Mouse (Mus musculus) cortical plate, adult 2 months (tissue): ENCODE data around the gene Gstp1. TPM values are rescaled to one million over a fixed set of nuclear protein-coding genes. Genes with fewer than 3 reads are reported as not detected.
A peak's percentile ranks its signal among the peaks of the same experiment; 100 is the strongest.
"Not testable (repeated sequence)": the region's sequence is repeated elsewhere in the genome, so short reads cannot be mapped to it uniquely, and the experiment has no call there.

Experiments used
- H3K27ac ChIP-seq: fragments of 200-500 bp; 2 replicates; pipeline ENCODE4 v1.5.1; 2012; ENCODE audit warnings: low read length, control low read depth, inconsistent platforms; ENCODE audit not compliant: insufficient read depth
- H3K4me1 ChIP-seq: fragments of 200-500 bp; 2 replicates; pipeline ENCODE4 v1.6.1; 2011; ENCODE audit warnings: low read length; ENCODE audit not compliant: control insufficient read depth, insufficient read depth
- H3K4me3 ChIP-seq: fragments of 200-500 bp; 2 replicates; pipeline ENCODE4 v1.5.1; 2011; ENCODE audit warnings: mild to moderate bottlenecking, low read length, control low read depth; ENCODE audit not compliant: insufficient read depth
- CTCF ChIP-seq: fragments of 200-500 bp; IDR thresholded peaks from 2 replicates; pipeline ENCODE4 v1.5.1; 2011; ENCODE audit warnings: mild to moderate bottlenecking, control low read depth, low read length; ENCODE audit not compliant: insufficient read depth; ENCODE audit errors: extremely low read depth
- POLR2A ChIP-seq: fragments of 200-500 bp; IDR thresholded peaks from 2 replicates; pipeline ENCODE4 v1.6.1; 2011; ENCODE audit warnings: mild to moderate bottlenecking, low read length, control low read depth; ENCODE audit not compliant: insufficient read depth; ENCODE audit errors: extremely low read depth
- polyA plus RNA-seq: library from polyadenylated mRNA; depleted of rRNA; stranded (reverse); fragments of >200 nt; gene quantifications from 2 replicates; pipeline ENCODE4 v1.2.3, GENCODE M21; 2012

Gstp1 gene
- polyA plus RNA-seq, 1 experiment, result 557 TPM

DNA sequence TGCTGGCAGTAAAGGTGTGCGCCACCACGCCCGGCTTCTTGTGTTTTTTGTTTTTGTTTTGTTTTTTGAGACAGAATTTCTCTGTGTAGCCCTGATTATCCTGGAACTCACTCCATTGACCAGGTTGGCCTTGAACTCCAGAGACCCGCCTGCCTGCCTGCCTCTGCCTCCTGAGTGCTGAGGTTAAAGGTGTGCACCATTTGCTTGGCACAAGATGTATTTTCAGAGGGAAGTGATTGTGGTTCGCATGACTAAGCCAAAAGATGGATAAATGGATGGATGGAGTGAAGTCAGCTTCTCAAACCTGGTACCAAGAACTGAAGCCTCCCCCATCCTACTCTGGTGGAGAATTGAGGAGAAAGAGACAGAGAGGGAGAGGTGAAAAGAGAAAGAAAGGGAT is 16.8 kb upstream of the Gstp1 start:
- H3K27ac ChIP-seq, result no peak overlapping the region
- TF ChIP-seq POLR2A (no peak), CTCF (no peak)
- no peak overlapping the region for H3K4me3 ChIP-seq
- H3K4me1 ChIP-seq, result no peaks in the 10 kb centered on the region

DNA sequence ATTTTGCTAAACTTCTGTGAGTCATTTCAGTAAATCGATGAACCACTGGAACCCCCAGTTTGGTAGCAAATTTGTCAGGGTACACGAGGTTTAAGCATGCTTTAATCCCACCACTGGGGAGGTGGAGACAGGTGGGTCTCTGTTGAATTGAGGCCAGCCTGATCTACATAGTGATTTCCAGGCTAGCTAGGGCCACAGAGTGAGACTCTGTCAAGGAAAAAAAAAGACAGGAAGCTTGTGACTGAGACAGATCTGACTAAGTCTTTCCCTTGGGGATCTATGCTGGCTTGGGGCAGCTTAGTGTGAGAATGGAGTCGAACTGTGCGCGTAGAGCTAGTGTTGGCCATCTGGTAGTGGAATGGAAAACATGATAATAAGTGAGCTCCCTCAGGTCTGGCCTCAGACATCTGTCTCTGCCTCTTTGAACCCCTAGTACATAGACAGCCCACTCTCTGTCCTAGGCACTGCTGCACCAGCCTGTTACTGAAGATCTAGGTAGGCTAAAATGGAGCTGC is 14.8 kb upstream of the Gstp1 start:
- no peaks in the 10 kb centered on the region for H3K4me1 ChIP-seq
- no peak overlapping the region for H3K4me3 ChIP-seq
- no peak for TF ChIP-seq CTCF
- TF ChIP-seq POLR2A, result no peak
- no peak overlapping the region for H3K27ac ChIP-seq

DNA sequence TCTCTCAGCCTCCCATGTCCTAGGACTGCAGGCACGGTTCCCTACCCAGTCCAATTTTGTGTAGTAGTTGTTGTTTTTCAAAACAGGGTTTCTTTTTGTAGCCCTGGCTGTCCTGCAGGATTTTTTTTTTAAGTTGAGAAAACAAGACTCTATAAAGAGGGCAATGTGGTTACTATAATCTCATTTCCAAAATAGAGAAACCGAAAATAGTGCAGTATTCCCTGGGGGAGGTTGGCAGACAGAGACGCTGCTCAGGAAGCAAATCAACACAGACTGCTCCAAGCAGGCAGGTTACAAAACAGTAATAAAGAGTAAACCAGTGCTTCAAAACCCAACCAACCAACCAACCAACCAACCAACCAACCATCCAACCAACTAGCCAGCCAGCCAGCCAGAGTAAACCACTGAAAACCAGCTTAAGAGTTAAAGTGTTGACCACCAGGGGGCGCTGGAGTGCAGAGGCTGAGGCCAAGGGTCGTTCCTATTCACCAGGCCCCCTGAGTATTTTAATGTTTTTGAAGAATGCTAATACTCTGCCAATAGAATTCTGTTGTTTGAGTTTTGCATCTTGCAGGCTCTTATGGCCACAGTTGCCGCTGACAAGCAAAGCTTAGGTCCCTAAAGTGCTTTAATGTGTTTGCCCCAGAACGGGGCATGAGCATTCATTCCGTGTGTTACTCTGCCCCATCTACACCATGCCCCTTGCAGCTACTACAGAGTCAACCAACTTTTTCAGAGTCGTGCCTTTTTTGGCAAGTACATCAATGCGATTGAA is 14.1 kb upstream of the Gstp1 start:
- TF ChIP-seq POLR2A (no peak), CTCF (peak; percentile 56; the same call in 1 of the 2 replicates)
- no peak overlapping the region for H3K27ac ChIP-seq
- no peak overlapping the region for H3K4me3 ChIP-seq
- no peaks in the 10 kb centered on the region for H3K4me1 ChIP-seq

DNA sequence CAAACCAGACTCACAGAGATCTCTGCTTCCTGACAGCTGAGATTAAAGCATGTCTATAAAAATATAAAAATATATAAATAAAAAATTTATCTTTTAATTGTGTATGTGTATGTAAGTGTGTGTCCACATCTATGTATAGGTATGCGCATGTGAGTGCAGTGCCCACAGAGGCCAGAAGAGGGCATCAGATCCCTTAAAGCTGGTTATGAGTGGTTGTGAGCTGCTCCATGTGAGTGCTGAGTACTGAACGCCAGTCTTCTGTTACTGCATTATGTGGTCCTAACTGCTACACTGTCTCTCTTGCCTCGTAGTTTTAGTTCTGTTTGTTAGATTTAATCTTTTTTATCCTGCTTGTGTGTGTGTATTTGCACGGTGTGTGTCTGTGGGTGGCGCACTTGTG is 13.2 kb upstream of the Gstp1 start:
- H3K4me1 ChIP-seq, result no peaks in the 10 kb centered on the region
- no peak overlapping the region for H3K27ac ChIP-seq
- H3K4me3 ChIP-seq, result no peak overlapping the region
- TF ChIP-seq POLR2A (no peak), CTCF (no peak)

DNA sequence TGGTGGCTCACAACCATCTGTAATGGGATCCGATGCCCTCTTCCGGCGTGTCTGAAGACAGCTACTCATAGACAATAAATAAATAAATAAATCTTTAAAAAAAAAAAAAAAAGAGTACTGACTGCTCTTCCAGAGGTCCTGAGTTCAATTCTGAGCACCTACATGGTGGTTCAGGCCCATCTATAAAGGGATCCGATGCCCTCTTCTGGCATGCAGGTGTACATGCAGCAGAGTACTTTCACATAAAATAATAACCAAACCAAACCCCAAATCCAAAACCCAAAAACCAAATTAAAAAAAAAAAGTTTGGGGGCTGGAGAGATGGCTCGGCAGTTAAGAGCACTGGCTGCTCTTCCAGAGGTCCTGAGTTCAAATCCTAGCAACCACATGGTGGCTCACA is 11.3 kb upstream of the Gstp1 start:
- not testable (repeated sequence) for H3K27ac ChIP-seq, H3K4me1 ChIP-seq, H3K4me3 ChIP-seq

DNA sequence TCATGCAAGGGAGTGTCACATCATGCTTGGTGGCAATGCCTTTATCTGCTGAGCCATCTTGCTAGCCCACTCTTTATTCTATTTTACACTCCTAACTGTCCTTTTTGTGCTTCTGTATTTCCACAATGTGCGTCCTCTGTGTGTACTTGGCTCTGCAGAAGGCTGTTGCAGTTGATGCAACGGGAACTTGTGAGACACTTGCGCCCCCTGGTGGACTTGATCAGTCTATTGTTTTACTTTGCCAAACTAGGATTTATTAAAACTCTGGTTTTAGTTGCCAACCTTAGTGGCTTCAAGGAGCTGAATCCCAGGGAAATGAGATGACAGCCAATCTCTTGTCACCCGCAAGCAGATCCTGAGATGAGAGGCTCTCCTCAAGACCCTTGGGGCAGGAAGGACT is 10.1 kb upstream of the Gstp1 start:
- TF ChIP-seq CTCF (peak; percentile 71), POLR2A (no peak)
- H3K4me3 ChIP-seq, result no peak overlapping the region
- no peak overlapping the region for H3K27ac ChIP-seq
- H3K4me1 ChIP-seq, result no peaks in the 10 kb centered on the region

DNA sequence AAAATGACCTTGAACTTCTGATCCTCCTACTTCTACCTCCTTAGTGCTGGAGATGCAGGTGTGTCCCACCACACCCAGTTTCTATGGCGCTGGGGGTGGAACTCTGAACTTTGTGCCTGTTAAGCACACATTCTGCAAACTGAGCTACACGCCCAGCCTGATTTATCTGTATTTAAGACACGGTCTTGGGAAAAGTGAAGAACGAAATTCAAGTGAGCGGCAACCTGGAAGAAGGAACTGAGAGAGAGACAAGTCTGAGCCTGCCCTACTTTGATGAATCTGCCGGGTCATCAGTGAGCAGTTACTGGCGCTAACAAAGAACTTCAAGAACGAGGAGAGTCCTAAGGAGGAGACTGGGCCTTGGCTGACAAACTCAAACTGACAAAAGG is 9.1 kb upstream of the Gstp1 start:
- no peaks in the 10 kb centered on the region for H3K4me1 ChIP-seq
- TF ChIP-seq CTCF, result no peak
- TF ChIP-seq POLR2A, result no peak
- no peak overlapping the region for H3K27ac ChIP-seq
- no peak overlapping the region for H3K4me3 ChIP-seq

DNA sequence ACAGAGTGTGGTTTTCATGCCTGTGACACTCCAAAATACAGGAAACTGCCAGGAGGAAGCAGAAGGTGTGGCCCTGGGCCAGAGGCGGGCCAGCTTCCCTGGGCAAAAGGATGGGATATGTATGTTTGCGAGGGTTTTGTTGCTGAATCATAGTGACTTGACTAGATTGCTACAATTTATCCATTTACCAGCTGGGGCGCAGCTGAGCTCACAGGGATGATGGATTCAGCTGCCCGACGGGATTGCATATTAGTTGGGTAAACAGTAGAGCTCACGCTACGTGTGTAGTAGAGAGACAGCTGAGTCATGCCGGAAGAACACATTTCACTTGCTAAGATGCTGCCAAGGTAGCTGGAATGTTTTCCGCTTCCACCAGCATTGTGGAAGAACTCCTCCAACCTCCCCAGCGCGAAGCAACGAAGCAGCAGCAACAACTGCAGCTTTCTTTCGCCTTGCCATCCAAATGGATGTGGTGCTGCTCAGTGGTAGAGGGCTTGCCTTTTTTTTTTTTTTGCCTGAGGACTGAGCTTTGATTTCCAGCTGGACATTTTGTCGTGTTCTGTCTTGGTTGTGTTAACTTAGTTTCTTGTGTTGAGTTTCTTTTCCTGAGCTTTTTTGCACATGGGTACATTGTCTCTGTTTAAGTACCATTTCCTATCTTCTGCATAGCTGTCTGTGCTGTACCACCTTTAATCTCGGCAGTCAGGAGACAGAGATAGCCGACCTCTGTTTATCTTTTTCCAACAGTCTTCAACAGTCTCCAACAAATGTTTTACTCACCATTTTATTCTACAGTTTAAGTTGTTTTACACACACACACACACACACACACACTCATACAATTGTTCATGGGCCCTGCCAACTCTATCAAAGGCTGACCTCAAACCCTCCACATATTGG is 8.4 kb upstream of the Gstp1 start, which contains the start of gene Gstp2:
Gene Gstp2, minus strand, starts transcription at position 58 of the 900 bp plus-strand sequence.
- no peak within 1 kb of the TSS for H3K27ac ChIP-seq
- H3K4me3 ChIP-seq, result no peak within 1 kb of the TSS; the same call in 1 of the 2 replicates
- TF ChIP-seq CTCF (peak; percentile 44), POLR2A (no peak)
- H3K4me1 ChIP-seq, result no peaks in the 10 kb centered on the region

DNA sequence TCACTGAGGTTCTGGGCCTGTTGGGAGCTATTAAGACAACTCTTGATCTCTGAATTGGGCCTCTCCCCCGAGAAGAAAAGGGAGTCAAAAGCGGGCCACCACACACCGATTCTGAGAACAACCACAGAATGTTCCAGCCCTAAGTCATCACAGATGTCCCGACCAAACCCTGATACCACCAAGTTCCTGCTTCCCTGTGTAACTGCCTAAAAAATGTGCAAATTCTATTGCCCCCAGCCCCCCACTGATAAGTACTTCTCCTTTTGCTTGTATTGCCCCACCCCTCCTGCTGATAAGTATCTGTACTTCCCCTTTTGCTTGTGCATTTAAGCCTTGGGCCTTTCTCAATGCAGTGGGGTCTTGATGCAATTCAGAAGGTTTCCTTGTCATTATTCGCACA is 6.3 kb upstream of the Gstp1 start:
- not testable (repeated sequence) for H3K27ac ChIP-seq, H3K4me3 ChIP-seq, H3K4me1 ChIP-seq

DNA sequence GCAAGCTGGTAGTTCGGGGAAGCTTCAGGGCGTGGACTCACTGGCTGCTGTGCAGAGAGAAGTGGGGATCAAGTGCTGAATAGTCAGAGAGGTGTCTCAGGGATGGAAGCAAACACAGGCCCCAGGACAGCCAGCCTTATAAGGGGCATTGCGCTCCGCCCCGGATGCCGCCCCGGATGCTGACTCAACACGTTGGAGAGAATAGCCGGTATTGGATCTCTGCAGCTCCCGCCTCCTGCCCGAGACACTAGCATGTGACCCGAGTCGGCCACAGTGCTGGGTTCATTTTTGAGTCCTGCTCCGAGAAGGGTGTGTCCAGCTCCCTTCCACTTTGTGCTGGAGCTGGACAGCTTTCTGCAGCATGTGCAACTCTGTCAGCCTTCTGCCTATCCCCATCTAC is 4.3 kb upstream of the Gstp1 start:
- Histone ChIP-seq H3K4me1 (peaks cover 2% of the 10 kb centered on the region; the same call in 1 of the 2 replicates), H3K4me3 (no peak overlapping the region), H3K27ac (no peak overlapping the region)
- TF ChIP-seq POLR2A, result no peak
- no peak for TF ChIP-seq CTCF

DNA sequence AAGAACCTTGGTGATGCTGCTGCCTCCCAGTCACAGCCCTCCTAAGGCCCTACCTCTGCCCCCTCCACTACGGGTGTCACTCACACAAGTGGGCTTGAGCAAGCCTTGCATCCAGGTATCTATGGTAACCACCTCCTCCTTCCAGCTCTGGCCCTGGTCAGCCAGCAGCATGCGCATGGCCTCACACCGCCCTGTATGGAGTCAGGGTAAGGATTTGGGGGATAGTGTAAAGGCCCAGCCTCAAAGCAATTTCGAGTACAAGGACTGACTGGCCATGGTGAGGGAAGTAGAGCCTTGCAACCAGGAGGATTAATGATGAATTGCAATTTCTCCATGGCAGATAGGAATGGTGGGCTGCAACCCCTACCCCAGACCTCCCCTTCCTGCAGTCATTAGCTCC is 3.7 kb upstream of the Gstp1 start:
- H3K27ac ChIP-seq, H3K4me3 ChIP-seq, H3K4me1 ChIP-seq: not testable (repeated sequence)

DNA sequence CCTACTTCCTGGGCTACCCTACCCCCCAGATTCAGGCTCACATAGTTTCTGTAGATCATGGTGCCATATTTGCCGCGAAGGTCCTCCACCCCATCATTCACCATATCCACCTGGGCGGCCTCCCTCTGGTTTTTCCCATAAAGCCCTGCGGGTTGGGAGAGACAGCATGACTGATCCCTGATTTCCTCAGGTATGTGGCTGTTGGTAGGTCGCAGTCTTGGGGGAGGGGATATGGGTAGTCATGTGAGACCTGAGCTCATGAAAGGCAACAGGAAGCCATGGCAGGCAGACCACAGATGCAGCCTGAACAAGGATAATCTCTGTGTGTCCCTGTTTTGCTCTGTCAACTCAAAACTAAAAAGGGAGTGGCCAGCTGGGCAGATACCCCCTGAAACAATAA is 3.2 kb upstream of the Gstp1 start:
- H3K4me1 ChIP-seq, H3K4me3 ChIP-seq, H3K27ac ChIP-seq: not testable (repeated sequence)

DNA sequence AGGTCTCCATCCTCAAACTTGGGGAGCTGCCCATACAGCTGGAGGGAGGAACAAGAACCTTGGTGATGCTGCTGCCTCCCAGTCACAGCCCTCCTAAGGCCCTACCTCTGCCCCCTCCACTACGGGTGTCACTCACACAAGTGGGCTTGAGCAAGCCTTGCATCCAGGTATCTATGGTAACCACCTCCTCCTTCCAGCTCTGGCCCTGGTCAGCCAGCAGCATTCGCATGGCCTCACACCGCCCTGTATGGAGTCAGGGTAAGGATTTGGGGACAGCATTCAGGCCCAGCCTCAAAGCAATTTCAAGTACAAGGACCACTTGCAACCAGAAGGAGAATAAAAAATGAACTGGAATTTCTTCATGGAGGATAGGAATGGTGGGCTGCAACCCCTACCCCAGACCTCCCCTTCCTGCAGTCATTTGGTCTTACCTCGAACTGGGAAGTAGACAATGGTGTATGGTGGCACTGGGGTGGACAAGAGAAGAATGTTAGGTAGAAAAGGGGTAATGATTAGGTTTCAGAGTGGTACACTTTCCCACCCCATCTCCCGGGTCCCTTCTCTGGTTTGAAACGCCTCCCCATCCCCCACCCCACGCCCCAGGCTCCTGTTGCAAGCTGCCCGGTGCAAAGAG is 514 bp downstream of the Gstp1 start:
- not testable (repeated sequence) for H3K4me1 ChIP-seq, H3K27ac ChIP-seq
- H3K4me3 ChIP-seq, result peak overlapping the region; percentile 64
